Comparison of ENCODE assay signal across 12 mouse cellular contexts in genomic region chr2:34591721-34592360, GRCm38 (mm10).
A peak's percentile ranks its signal among the peaks of the same experiment; 100 is the strongest.
DNase-seq lines count a peak whose midpoint lies in the region; ATAC-seq lines count a peak whose summit lies in the region.
"Had no signal": no experiment of that assay in that cellular context is flagged by ENCODE, and none has a peak within 500 bp of the region (broad histone marks: within the 10 kb centered on the region; RNA-seq: fewer than 3 reads in every experiment).

No protein-coding gene starts in this region.

- no peak overlapping the region for H3K4me3 ChIP-seq in limb, embryonic 12.5 days (replicated peaks)
- no peak overlapping the region for H3K4me3 ChIP-seq in limb, embryonic 10.5 days
- H3K4me3 ChIP-seq in embryonic facial prominence, embryonic 11.5 days (ENCODE audit: low read depth, low read length), result no peak overlapping the region
- H3K4me3 ChIP-seq in heart, embryonic 13.5 days, result no peak overlapping the region
- H3K4me3 ChIP-seq: embryonic facial prominence, embryonic 13.5 days; hindbrain, embryonic 15.5 days had no signal

- no peak overlapping the region for H3K4me2 ChIP-seq in limb, embryonic 12.5 days
- H3K4me2 ChIP-seq in embryonic facial prominence, embryonic 11.5 days (ENCODE audit: low read depth, low read length), result no peak overlapping the region
- peak overlapping the region; percentile 48 for H3K4me2 ChIP-seq in heart, embryonic 13.5 days
- H3K4me2 ChIP-seq: embryonic facial prominence, embryonic 13.5 days; hindbrain, embryonic 15.5 days had no signal

- no peaks in the 10 kb centered on the region for H3K27me3 ChIP-seq in limb, embryonic 12.5 days
- H3K27me3 ChIP-seq in limb, embryonic 10.5 days (ENCODE audit: low read depth, poor library complexity, severe bottlenecking), result no peaks in the 10 kb centered on the region
- no peaks in the 10 kb centered on the region for H3K27me3 ChIP-seq in embryonic facial prominence, embryonic 11.5 days (ENCODE audit: control insufficient read depth, insufficient read depth, low read length)
- H3K27me3 ChIP-seq in heart, embryonic 13.5 days (replicated peaks), result no peaks in the 10 kb centered on the region
- H3K27me3 ChIP-seq: embryonic facial prominence, embryonic 13.5 days; hindbrain, embryonic 15.5 days had no signal

- H3K36me3 ChIP-seq in limb, embryonic 12.5 days, result 0 out of 2 replicates have a peak, but pooled peaks cover 6% of the 10 kb centered on the region
- H3K36me3 ChIP-seq in limb, embryonic 10.5 days, result peaks cover 2% of the 10 kb centered on the region; the same call in 1 of the 2 replicates
- H3K36me3 ChIP-seq in embryonic facial prominence, embryonic 11.5 days (replicated peaks; ENCODE audit: control insufficient read depth, insufficient read depth, low read depth, low read length), result no peaks in the 10 kb centered on the region
- H3K36me3 ChIP-seq in heart, embryonic 13.5 days, result peaks cover 3% of the 10 kb centered on the region; the same call in 1 of the 2 replicates
- H3K36me3 ChIP-seq: hindbrain, embryonic 15.5 days had no signal

- DNase-seq in limb, embryonic 10.5 days (ENCODE audit: low spot score), result no peak
- DNase-seq in embryonic facial prominence, embryonic 11.5 days (ENCODE audit: low spot score), result peak; percentile 26
- DNase-seq in skeletal muscle tissue, adult 2 months (ENCODE audit: low read depth, low spot score), result peak; percentile 7
- DNase-seq in right cerebral cortex, postnatal 14 days, result no peak
- DNase-seq: cerebellum, adult 11 months; left cerebral cortex, postnatal 4 days had no signal

- H3K27ac ChIP-seq in limb, embryonic 12.5 days, result peak overlapping the region; percentile 82
- no peak overlapping the region; the same call in 1 of the 2 replicates for H3K27ac ChIP-seq in limb, embryonic 10.5 days
- H3K27ac ChIP-seq in embryonic facial prominence, embryonic 11.5 days (replicated peaks; ENCODE audit: low read depth, low read length), result no peak overlapping the region
- peak overlapping the region; percentile 97 for H3K27ac ChIP-seq in heart, embryonic 13.5 days (replicated peaks)
- H3K27ac ChIP-seq: embryonic facial prominence, embryonic 13.5 days; hindbrain, embryonic 15.5 days had no signal

- H3K9me3 ChIP-seq in limb, embryonic 12.5 days, result no peaks in the 10 kb centered on the region
- H3K9me3 ChIP-seq in limb, embryonic 10.5 days (replicated peaks), result no peaks in the 10 kb centered on the region
- no peaks in the 10 kb centered on the region for H3K9me3 ChIP-seq in embryonic facial prominence, embryonic 11.5 days (replicated peaks; ENCODE audit: control insufficient read depth, low read length)
- no peaks in the 10 kb centered on the region for H3K9me3 ChIP-seq in heart, embryonic 13.5 days
- H3K9me3 ChIP-seq: embryonic facial prominence, embryonic 13.5 days; hindbrain, embryonic 15.5 days had no signal

- H3K9ac ChIP-seq in limb, embryonic 12.5 days (replicated peaks), result no peak overlapping the region
- H3K9ac ChIP-seq in embryonic facial prominence, embryonic 11.5 days (replicated peaks; ENCODE audit: low read length), result no peak overlapping the region
- peak overlapping the region; percentile 60 for H3K9ac ChIP-seq in heart, embryonic 13.5 days
- H3K9ac ChIP-seq: embryonic facial prominence, embryonic 13.5 days; hindbrain, embryonic 15.5 days had no signal

- peaks cover 22% of the 10 kb centered on the region for H3K4me1 ChIP-seq in limb, embryonic 12.5 days (replicated peaks)
- H3K4me1 ChIP-seq in limb, embryonic 10.5 days, result peaks cover 42% of the 10 kb centered on the region
- no peaks in the 10 kb centered on the region for H3K4me1 ChIP-seq in embryonic facial prominence, embryonic 11.5 days (ENCODE audit: control insufficient read depth, insufficient read depth, low read length)
- peaks cover 50% of the 10 kb centered on the region for H3K4me1 ChIP-seq in heart, embryonic 13.5 days

- ATAC-seq in limb, embryonic 12.5 days (ENCODE audit: insufficient number of reproducible peaks, insufficient read depth, low FRiP score, low TSS enrichment, low read depth), result no peak
- no peak for ATAC-seq in embryonic facial prominence, embryonic 11.5 days (replicated peaks; ENCODE audit: insufficient number of reproducible peaks, low FRiP score, low TSS enrichment, low read depth)
- ATAC-seq in heart, embryonic 13.5 days (ENCODE audit: extremely low read depth, insufficient number of reproducible peaks, low FRiP score, low TSS enrichment), result no peak
- ATAC-seq in CD4-positive, CD25-positive, alpha-beta regulatory T cell, adult 4 months, result no peak
- ATAC-seq: activated CD4-positive, CD25-positive, alpha-beta regulatory T cell, adult 4 months had no signal

- 45% methylated on average over 16 of the region's 16 CpGs for WGBS in limb, embryonic 12.5 days
- WGBS in limb, embryonic 10.5 days, result 42% methylated on average over 16 of the region's 16 CpGs
- WGBS in embryonic facial prominence, embryonic 11.5 days, result 78% methylated on average over 16 of the region's 16 CpGs
- WGBS in heart, embryonic 13.5 days, result 26% methylated on average over 16 of the region's 16 CpGs

Comparison
In these comparisons a context has a peak if more than half of its experiments do, and no peak if none do; other contexts are left out.
1. H3K27ac ChIP-seq: peak in limb, embryonic 12.5 days (single experiment) and heart, embryonic 13.5 days (single experiment); none in limb, embryonic 10.5 days (single experiment) and embryonic facial prominence, embryonic 11.5 days (single experiment).
2. DNase-seq: peak in embryonic facial prominence, embryonic 11.5 days (single experiment) and skeletal muscle tissue, adult 2 months (single experiment); none in limb, embryonic 10.5 days (single experiment) and right cerebral cortex, postnatal 14 days (single experiment).